Mouse (Mus musculus): Measurements from ENCODE around the gene Tmc8.
"Not testable (repeated sequence)": the region's sequence is repeated elsewhere in the genome, so short reads cannot be mapped to it uniquely, and the experiment has no call there.

Tmc8 gene

GRCm38 (mm10) chr11:117772352-117772751, 9.5 kb upstream of the Tmc8 start:
- no peak for DNase-seq (ENCODE audit: low read depth, low spot score)

- no peak for DNase-seq (ENCODE audit: low read depth, low spot score)
Observed at GRCm38 (mm10) chr11:117774925-117775324, 7.0 kb upstream of the Tmc8 start.

GRCm38 (mm10) chr11:117775540-117775939, 6.3 kb upstream of the Tmc8 start:
- no peak for DNase-seq (ENCODE audit: low read depth, low spot score)

DNA sequence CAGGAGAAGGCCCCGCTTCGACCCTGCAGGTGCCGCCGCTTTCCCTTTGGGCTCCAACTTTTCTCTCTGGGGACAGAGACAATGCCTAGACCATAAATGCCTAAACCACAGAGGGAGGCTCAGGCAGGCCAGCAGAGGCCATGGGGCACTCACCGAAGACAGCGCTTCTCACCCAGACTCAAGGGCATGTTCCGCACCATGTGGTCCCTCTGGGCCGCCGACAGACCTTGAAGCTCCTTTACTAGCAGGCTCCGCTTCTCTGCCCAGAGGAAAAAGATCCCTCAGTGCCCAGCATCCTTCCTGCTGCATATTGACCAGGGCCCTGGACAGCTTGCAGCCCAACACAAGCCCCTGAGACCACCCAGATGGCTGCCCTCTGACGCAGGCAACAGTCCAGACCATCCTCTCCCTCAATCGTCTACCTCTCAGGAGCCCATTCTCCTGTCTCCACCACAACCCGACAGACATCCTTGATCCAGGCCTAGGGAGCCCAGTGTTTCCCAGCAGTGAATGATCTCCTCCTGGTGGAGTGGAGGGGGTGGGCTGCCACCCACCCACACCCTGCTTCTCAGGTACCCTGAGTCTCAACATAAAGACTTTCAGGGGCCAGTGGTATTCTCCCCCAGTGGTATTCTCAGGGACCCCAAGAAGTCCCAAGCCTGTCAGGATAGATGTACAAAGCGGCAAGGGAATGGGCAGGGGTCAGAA, 5.6 kb upstream of the Tmc8 start:
- DNase-seq (ENCODE audit: low read depth, low spot score) = no peak

DNA sequence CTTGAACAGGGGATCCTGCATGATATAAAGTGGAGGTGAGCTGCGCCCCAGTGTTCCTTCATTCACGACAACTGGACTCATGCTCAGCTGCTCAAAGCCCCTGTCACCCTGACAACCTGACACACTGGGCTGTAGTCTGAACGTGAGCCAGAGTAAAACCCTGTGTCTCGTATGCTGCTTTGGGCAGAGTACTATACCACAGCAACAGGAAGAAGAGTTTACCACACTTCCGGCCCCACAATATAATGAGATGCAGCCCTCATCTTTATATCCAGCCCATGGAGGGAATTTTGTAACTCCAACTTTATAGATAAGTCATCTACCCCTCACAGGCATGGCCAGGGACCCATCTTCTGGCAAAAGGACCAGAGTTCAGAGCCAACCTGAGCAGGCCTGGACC, 4.8 kb upstream of the Tmc8 start:
- no peak for DNase-seq (ENCODE audit: low read depth, low spot score)

DNA sequence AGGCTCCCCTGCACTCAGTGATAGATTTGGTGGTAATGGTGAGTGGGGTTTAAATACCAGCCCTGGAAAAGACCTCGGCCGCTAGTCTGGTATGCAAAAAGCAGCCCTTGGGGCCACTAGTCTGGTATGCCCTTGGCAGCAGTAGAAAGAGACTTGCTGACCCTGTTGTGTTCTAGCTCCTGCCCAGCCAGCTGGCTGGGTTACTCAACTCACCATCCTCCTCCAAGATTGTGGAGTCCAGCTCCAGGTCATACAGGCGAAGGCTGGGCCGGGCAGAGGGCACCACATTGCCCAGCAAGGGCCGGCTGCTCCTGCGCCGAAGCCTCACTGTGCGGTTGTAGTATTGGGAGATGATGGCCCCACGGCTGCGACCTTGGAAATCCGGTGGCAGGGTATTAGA, 3.8 kb upstream of the Tmc8 start:
- no peak for DNase-seq (ENCODE audit: low read depth, low spot score)

- DNase-seq (ENCODE audit: low read depth, low spot score) = no peak
Observed at GRCm38 (mm10) chr11:117778851-117779433, 2.9 kb upstream of the Tmc8 start.

DNA sequence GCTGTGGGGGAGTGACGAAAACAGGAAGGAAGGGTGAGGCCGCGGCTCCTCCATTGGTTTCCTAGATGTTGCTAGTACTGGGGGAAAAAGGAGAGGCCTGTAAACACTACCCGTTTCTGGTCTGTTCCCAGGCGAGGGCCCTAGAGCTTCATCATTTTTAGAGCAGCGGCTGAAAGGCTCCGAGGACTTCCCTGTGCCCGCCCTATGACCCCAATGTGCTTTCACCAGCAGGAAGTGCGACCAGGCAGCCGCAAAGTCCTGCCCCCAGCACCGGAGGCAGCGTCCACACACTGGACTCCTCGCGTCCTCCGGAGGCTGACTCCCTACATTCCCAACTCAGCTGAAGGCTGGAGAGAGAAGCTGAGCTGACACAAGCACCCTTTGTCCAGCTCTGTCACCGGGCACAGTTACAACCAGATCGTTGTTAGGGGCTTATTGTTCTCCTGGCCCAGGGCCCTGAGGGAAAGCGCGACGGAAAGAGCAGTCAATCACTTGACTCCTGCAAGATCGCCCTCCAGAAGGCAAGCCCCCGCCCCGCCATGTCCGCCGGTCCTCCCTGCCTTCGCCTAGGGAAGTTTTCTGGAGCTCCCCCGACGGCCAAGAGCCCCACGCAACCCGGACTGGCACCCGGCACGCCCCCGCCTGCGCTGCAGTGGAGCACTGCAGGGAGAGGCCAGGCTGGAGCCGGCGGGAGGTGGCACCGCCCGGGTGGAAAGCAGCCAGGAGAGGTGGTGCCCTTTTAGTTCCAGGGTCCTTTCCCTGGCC, 2.3 kb upstream of the Tmc8 start:
- DNase-seq (ENCODE audit: low read depth, low spot score) = peak; percentile 60

DNA sequence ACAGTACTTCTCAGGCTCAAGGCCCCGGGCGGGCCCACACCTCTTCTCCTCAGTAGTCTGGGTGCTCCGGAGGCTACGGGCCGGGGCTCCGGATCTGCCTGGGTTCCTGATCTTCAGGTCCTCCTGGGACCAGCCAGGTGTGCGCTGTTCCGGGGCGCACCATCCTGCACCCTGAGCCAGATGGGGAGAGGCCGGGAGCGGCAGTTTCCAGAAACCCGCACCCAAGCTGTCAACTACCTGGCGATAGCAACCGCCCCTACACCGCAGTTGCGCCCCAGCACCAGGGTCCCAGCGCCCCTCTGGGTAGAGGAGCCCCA, 1.7 kb upstream of the Tmc8 start:
- no peak for DNase-seq (ENCODE audit: low read depth, low spot score)

DNA sequence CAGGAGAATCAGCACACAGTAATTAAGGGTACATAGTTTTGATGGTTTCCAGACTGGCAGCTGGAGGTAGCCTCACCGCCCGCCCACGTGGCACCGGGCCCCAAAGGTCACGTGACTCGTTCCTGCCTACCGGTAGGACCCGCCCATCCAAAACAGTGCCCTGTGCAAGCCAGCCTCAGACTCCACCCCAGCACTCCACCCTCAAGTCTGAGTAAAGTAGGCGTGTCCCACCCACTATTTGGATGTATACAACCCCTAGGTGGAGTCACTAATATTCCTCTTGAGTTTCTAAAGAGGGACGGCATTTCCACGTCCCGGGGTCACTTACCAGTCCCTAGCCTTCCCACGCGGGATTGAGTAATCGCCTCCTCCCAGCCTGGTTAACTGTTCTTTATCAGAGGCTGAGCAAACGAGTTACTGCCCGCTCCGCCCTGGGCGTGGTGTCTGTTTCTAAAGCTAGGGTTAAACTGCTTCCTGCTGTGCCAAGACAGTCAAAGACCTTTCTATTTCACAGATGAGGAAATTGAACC, 1.2 kb upstream of the Tmc8 start:
- DNase-seq (ENCODE audit: low read depth, low spot score) = peak; percentile 88

DNA sequence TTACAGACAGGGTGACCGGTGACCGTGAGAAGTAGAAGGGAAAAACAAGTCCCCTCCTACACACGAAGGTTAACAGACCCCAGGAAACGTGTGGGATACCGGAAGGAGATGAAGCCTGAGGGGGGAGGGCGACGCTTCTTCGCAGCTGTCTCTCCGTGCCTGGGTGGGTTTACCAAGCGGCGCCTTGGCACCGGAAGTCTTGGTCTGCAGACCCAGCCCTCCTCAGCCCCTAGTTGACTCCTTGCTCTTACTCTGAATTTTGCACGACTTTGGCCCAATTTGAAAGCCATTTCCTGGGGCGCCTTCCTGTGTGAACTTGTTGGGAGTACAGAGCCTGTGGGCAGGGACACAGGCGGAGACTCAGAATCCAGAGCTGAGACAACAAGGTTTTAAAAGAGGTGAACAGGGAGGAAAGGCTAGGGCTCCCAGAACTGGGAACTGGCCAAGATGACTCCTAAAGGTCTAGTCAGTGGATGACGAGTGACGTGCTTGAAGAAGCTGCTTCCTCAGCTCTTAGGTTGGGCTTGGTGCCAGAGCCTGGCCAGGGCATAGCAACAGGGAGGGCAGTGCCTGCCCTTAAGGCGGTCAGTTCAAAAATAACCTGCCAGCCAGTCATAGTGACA, 566 bp upstream of the Tmc8 start:
- DNase-seq (ENCODE audit: low read depth, low spot score) = no peak

DNA sequence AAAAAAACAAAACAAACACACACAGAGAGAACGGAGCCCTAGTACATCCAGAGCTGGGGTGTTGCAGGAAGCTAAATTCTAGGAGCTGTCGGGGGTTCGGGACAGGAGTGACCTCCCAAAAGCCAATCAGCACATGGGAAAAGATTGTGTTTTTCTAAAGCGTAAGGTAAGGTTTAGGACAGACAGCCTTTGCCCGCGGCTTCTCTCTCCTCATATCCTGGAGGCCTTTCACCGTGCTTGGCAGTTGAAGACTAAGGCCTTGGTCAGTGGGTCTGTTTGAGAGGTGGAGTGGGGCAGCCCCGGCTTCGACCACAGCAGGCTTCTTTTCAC, 794 bp downstream of the Tmc8 start:
- no peak for DNase-seq (ENCODE audit: low read depth, low spot score)

DNA sequence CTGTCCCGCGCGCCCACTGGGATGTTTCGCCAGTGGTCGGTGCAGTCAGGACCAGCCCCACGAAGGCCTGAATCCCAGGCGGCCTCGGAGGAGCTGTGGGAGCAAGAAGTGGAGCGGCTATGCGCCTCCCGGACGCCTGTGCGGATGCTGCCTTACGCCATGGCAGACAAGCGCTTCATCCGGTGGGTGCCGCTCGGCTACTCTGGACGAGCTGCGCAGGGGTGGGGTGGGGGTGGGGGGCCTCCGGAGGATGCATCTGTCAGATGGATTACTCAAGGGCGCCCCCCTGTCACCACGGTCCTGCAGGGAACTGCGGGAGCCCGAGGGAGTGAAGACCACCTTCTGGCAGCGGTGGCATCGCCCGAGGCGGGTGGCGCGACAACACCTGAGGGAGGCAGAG, 1.2 kb downstream of the Tmc8 start:
- DNase-seq (ENCODE audit: low read depth, low spot score) = peak; percentile 50

- peak; percentile 19 for DNase-seq (ENCODE audit: low read depth, low spot score)
Observed at GRCm38 (mm10) chr11:117783683-117784309, 1.9 kb downstream of the Tmc8 start.

DNA sequence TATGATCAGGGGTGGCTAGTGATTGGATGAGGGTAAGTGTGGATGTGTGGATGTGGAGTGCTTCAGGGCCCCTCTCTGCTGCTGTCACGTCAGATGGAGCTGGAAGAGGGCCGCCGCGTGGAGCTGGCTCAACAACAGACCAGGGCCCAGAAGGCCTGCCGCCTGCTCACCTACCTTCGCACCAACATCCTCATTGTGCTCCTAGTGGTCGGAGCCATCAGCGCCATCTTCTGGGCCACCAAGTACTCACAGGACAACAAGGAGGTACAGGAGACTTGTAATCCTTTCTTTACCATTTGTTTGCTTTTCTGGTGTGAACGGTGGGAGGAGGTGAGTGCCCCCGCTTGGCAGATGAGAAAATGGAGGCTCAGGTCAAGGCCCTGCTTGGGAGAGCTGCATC, 4.4 kb downstream of the Tmc8 start:
- DNase-seq (ENCODE audit: low read depth, low spot score) = no peak

- DNase-seq (ENCODE audit: low read depth, low spot score) = not testable (repeated sequence)
Observed at GRCm38 (mm10) chr11:117788481-117788880, 6.6 kb downstream of the Tmc8 start.

DNA sequence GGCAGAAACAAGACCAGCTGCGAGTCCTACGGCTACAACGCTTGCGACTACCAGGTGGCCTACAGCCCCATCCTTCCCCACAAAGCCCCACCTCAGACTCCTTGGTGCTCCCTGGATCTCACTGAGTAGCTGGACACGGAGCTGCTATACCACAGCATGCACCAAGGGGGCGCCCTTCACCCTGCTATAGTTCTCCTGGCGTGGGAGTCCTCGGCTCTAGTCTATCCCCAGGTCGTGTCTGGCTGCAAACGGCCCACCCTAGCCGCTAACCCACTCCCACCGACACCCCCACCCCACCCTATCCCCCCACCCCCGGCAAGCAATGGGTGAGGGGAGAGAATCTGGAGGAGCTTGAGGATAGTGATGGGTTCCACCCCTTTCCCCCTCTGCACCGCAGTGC, 8.4 kb downstream of the Tmc8 start:
- DNase-seq (ENCODE audit: low read depth, low spot score) = peak; percentile 61

DNA sequence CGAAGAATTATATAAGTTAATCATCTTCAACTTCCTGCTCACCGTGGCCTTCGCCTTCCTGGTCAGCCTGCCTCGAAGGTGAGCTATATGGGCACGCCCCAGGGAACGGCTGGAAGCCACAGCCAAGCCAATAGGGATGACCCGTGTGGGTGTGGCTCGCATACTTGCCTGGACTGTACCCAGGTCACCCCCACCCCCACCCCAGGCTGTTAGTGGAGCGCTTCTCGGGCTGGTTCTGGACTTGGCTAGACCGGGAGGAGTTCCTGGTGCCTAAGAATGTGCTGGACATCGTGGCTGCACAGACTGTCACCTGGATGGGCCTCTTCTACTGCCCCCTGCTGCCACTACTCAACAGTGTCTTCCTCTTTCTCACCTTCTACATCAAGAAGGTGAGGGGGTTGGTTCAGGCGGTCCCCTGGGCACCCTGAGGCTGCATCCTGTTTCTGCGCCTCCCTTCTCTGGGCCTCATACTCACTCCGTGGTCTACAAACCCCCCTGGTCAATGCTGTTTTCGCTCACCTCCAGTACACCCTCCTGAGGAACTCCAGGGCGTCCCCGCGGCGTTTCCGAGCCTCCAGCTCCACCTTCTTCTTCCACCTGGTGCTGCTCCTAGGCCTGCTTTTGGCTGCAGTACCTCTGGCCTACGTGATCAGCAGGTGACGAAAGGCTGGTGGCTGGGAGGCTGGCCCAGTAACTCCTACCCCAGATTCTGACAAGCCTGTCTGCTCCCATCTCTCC, 9.0 kb downstream of the Tmc8 start:
- no peak for DNase-seq (ENCODE audit: low read depth, low spot score)

- DNase-seq (ENCODE audit: low read depth, low spot score) = no peak
Observed at GRCm38 (mm10) chr11:117791441-117791761, 9.5 kb downstream of the Tmc8 start.

DNA sequence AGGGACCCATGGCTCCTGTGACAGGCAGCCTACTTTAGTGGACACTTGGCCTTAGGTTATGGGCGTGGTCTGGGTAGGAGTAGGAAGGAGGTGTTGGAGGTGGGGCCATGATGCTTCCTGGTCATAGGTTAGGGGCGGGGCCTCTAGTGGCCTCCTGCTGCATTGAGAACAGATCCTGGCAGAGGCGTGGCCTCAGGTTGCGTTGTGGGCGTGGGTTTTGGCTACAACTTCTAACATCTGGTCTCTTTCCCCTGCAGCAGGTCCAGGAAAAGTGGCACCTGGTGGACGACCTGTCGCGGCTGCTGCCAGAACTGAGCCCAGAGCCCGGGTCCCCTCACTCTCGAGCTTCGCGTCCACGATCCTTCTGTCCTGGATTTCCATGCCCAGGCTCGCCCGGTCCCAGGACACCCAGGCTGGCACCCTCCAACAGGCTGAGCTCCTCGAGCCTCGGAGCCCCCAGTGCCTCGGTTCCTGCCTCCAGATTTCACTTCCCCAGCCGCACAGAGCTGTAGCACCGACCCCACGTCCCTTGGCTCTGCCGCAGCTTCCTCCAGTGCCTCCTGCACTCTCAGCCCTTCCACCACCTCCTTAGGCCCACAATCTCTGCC, 10.5 kb downstream of the Tmc8 start:
- peak; percentile 70 for DNase-seq (ENCODE audit: low read depth, low spot score)

DNA sequence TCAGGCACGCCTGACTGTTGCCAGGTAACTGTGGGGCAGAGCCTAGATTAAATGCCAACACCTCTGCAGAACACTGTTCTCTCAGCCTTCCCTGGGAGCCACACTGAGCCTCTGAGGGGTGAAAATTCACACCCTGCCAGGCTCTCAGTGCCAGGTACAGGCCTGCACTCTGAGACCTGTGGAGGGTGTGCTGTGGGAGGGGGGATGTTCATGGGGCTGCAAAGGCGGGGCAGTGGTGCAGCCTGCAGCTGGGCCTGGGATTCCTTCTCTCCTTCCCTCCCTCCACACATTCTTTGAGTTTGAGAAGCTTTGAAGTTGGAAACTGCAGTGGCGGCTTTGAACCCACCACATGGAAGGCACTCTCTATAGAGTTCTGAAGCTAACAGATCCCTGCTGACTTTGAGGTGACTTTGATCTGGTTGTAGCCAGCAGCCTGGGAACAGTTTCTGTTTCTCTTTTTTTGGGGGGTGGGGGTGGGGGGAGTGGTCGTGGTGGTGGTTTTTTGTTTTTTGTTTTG, 12.2 kb downstream of the Tmc8 start:
- DNase-seq (ENCODE audit: low read depth, low spot score) = no peak
